Mouse (Mus musculus) heart, embryonic 14.5 days (tissue): ENCODE measurements around the gene Entr1. TPM values are rescaled to one million over a fixed set of nuclear protein-coding genes. Genes with fewer than 3 reads are reported as not detected.

ENCODE experiments used
- ATAC-seq: fragments of 200-750 bp; cut with Nextera tagmentation; 2 replicates; pipeline ENCODE4 v1.8.0; 2017; ENCODE audit warnings: low read depth, moderate TSS enrichment; ENCODE audit not compliant: insufficient number of reproducible peaks, insufficient read depth, low FRiP score
- H3K27ac ChIP-seq, 2 experiments: fragments of 200-500 bp in 1 of 2; fragments of 300-500 bp in 1 of 2; sonication (generic) in 1 of 2; replicated peaks in 1 of 2; 2 replicates each; pipeline ENCODE4 v1.5.1; 2012 to 2014; ENCODE audit warnings: low read depth in 2 of 2, low read length in 2 of 2, control low read depth in 1 of 2, mild to moderate bottlenecking in 1 of 2, mixed read lengths in 1 of 2; ENCODE audit not compliant: control insufficient read depth in 1 of 2, insufficient read depth in 1 of 2
- H3K27me3 ChIP-seq: fragments of 300-500 bp; sonication (generic); 2 replicates; pipeline ENCODE4 v1.6.1; 2014; ENCODE audit warnings: mild to moderate bottlenecking, low read length, control low read depth; ENCODE audit not compliant: control insufficient read depth, insufficient read depth
- H3K36me3 ChIP-seq: fragments of 300-500 bp; sonication (generic); 2 replicates; pipeline ENCODE4 v1.6.1; 2014; ENCODE audit warnings: mild to moderate bottlenecking, control low read depth, low read length, mixed read lengths; ENCODE audit not compliant: control insufficient read depth, insufficient read depth
- H3K4me1 ChIP-seq, 2 experiments: fragments of 200-500 bp in 1 of 2; fragments of 300-500 bp in 1 of 2; sonication (generic) in 1 of 2; 2 replicates each; pipeline ENCODE4 v1.6.1; 2012 to 2014; ENCODE audit warnings: low read length in 2 of 2, control low read depth in 1 of 2, mixed read lengths in 1 of 2; ENCODE audit not compliant: control insufficient read depth in 2 of 2, insufficient read depth in 2 of 2
- H3K4me2 ChIP-seq: fragments of 300-500 bp; sonication (generic); 2 replicates; pipeline ENCODE4 v1.6.1; 2014; ENCODE audit warnings: mild to moderate bottlenecking, low read length
- H3K4me3 ChIP-seq, 2 experiments: fragments of 200-500 bp in 1 of 2; fragments of 300-500 bp in 1 of 2; sonication (generic) in 1 of 2; 2 replicates each; pipeline ENCODE4 v1.5.1; 2012 to 2014; ENCODE audit warnings: low read length in 2 of 2, mild to moderate bottlenecking in 2 of 2, control low read depth in 1 of 2, low read depth in 1 of 2, moderate library complexity in 1 of 2; ENCODE audit not compliant: control insufficient read depth in 1 of 2, insufficient read depth in 1 of 2
- H3K9ac ChIP-seq: fragments of 300-500 bp; sonication (generic); 2 replicates; pipeline ENCODE4 v1.6.1; 2014; ENCODE audit warnings: mild to moderate bottlenecking, low read length
- H3K9me3 ChIP-seq: fragments of 300-500 bp; sonication (generic); 2 replicates; pipeline ENCODE4 v1.6.1; 2016; ENCODE audit warnings: low read length, control low read depth; ENCODE audit not compliant: control insufficient read depth
- WGBS: fragments of 180-500 bp; shearing (Covaris S2); extraction: QIAGEN DNeasy Blood & Tissue Kit; methylation state at CpG from one replicate; pipeline ENCODE4 v1.1.7; 2014; 5-methylcytosine and 5-hydroxymethylcytosine counted together
- polyA plus RNA-seq: library from polyadenylated mRNA; unstranded; fragments of >200 nt; fragmentation: Nextera tagmentation; extraction: Ambion mirVana; gene quantifications from 2 replicates; pipeline ENCODE4 v1.2.1, GENCODE M21; 2014

Entr1 gene
- polyA plus RNA-seq, 1 experiment from 2014 or later = 75.6 TPM

- no peak overlapping the region for H3K4me2 ChIP-seq
- no peaks in the 10 kb centered on the region for H3K36me3 ChIP-seq
- no peak overlapping the region for H3K27ac ChIP-seq
- H3K9ac ChIP-seq = no peak overlapping the region
- H3K27me3 ChIP-seq = no peaks in the 10 kb centered on the region
- ATAC-seq = no peak
- H3K4me1 ChIP-seq = peaks cover 4 to 5% of the 10 kb centered on the region in 2 experiments
- H3K4me3 ChIP-seq = no peak overlapping the region
- H3K9me3 ChIP-seq = no peaks in the 10 kb centered on the region
- 66% methylated on average over 7 of the region's 7 CpGs for WGBS
These were observed 32.4 kb downstream of the Entr1 start for GRCm38 (mm10) chr2:26356678-26357077.

DNA sequence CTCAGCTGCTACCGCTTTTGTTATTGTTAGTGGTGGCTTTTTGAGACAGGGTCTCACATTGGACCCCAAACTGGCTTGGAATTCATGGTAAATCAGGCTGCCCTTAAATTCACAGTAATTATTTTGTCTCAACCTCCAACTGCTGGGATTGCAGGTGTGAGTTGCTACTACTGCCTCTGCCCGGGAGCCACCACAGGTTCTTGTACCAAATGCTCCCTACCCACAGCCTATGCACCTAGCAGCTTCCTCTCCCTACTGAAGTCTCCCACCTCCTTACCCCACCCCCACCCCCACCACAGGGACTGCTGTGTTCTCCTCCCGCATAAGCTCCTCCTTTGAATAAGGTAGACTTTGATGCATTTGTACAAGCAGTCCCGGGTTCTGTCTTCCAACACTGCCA is 32.9 kb downstream of the Entr1 start:
- Histone ChIP-seq H3K36me3 (no peaks in the 10 kb centered on the region), H3K27me3 (no peaks in the 10 kb centered on the region), H3K4me3 (no peak overlapping the region), H3K27ac (no peak overlapping the region), H3K9me3 (no peaks in the 10 kb centered on the region), H3K9ac (no peak overlapping the region), H3K4me2 (no peak overlapping the region), H3K4me1 (peaks cover 5 to 7% of the 10 kb centered on the region in 2 experiments)
- no peak for ATAC-seq
- WGBS = 75% methylated on average over 4 of the region's 4 CpGs

GRCm38 (mm10) chr2:26354401-26354800 is 34.7 kb downstream of the Entr1 start:
- peaks cover 11% of the 10 kb centered on the region for H3K36me3 ChIP-seq
- H3K27ac ChIP-seq = no peak overlapping the region
- ATAC-seq = no peak
- no peak overlapping the region for H3K4me3 ChIP-seq
- H3K9me3 ChIP-seq = no peaks in the 10 kb centered on the region
- WGBS = 82% methylated on average over 4 of the region's 4 CpGs
- H3K4me2 ChIP-seq = no peak overlapping the region
- no peak overlapping the region for H3K9ac ChIP-seq
- peaks cover 14 to 15% of the 10 kb centered on the region in 2 experiments for H3K4me1 ChIP-seq
- no peaks in the 10 kb centered on the region for H3K27me3 ChIP-seq

- 90% methylated on average over 11 of the region's 11 CpGs for WGBS
- Histone ChIP-seq H3K9ac (peak overlapping the region; percentile 96; the same call in 1 of the 2 replicates), H3K27ac (no peak overlapping the region)
These were observed 35.8 kb downstream of the Entr1 start for GRCm38 (mm10) chr2:26353066-26353980.

DNA sequence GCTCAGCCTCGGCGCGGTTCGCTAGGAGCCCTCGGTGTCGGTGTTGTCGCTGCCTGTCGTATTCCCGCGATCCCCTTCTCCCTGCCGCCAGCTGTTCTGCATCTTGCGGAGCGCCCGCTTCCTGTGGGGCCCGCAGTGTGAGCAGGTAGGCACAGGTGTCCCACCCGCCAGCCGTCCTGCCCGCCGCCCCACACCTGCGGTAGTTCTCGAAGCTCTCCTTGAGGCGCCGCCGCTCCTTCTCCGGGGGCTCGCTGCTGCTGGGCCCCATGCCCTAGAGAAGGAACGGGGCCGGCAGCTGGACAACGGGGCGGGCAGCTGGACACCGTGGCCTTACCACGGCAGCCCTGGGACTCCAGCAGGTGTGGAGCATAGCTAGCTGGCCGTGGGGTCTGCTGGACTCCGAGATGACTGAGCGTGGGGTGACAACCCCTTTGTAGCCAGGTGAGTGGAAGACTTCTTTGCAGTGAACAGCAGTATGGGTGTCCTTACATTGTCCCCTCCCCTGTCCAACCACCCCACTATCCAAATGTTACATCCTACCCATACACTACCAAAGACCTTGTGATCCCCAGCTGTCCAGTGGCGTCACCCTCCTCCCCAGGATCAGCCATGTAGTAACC is 36.7 kb downstream of the Entr1 start:
- no peaks in the 10 kb centered on the region for H3K27me3 ChIP-seq
- H3K4me3 ChIP-seq = peak overlapping the region; percentile 89 to 93
- H3K4me2 ChIP-seq = peak overlapping the region; percentile 93
- ATAC-seq = no peak
- peak overlapping the region; percentile 96 for H3K9ac ChIP-seq
- no peak overlapping the region for H3K27ac ChIP-seq
- peaks cover 14 to 15% of the 10 kb centered on the region in 2 experiments for H3K4me1 ChIP-seq
- H3K9me3 ChIP-seq = no peaks in the 10 kb centered on the region
- WGBS = 3% methylated on average over 36 of the region's 36 CpGs
- peaks cover 31% of the 10 kb centered on the region for H3K36me3 ChIP-seq

More at GRCm38 (mm10) chr2:26353066-26353980, 35.8 kb downstream of the Entr1 start:
- no peak for ATAC-seq
- Histone ChIP-seq H3K4me2 (peak overlapping the region; percentile 93), H3K4me3 (peak overlapping the region in 1 of 2 experiments; percentile 89; a peak in 2 of 4 replicates), H3K9me3 (no peaks in the 10 kb centered on the region), H3K27me3 (no peaks in the 10 kb centered on the region), H3K4me1 (peaks cover 14 to 15% of the 10 kb centered on the region in 2 experiments), H3K36me3 (peaks cover 22% of the 10 kb centered on the region)

DNA sequence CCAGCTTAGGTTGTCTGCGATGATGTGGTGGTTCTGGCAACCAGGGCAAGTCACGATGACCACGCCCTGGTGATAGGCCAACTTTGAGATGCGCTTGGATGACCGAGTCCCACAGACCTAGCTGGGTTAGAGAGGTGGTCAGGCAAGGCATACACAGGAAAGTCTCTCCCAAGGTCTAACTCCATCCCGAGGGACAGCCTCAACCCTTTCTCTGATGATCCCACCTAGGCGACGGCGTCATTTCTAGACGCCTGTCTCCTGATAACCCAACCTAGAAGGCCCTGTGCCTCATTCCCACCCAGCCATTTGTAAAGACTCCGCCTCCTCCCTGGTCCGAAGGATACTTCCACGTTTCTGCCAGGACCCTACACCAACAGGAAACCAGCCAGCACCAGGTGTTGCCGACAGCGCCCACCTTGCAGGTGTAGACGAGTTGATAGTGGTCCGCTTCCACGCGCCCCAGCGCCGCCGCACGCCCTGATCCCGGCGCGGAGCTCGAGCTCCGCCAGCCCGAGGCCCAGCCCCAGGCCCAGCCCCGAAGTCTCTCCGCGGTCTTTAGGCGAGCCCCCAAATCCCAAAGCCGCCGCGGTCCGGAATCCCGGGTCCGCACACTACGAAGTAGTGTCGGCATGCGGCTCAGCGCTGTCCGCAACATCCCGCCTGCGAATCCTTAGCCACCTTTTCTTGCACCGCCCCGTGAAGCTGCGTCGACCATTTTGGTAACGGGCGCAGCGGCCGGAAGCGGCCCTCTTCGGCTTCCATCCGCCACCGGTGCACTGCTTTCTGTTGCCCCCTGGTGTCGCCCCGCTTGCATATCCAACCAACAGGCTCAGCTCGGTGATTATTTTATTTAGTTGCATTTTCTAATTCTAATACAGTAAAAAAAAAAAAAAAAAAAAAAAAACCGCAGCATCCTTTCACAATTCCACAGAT is 37.5 kb downstream of the Entr1 start, which contains the start of gene Dnlz:
Gene Dnlz, minus strand, starts transcription at position 753 of the 933 bp plus-strand sequence.
- Histone ChIP-seq H3K4me2 (peak within 1 kb of the TSS; percentile 93), H3K9ac (peak within 1 kb of the TSS; percentile 96), H3K27ac (peak within 1 kb of the TSS; percentile 62 to 80), H3K9me3 (no peaks in the 10 kb centered on the region), H3K27me3 (no peaks in the 10 kb centered on the region), H3K4me1 (peaks cover 14 to 15% of the 10 kb centered on the region in 2 experiments), H3K4me3 (peak within 1 kb of the TSS; percentile 89 to 93), H3K36me3 (peaks cover 39% of the 10 kb centered on the region)
- 3% methylated on average over 62 of the region's 62 CpGs for WGBS
- ATAC-seq = peak; percentile 46; the same call in 1 of the 2 replicates

- Histone ChIP-seq H3K27me3 (no peaks in the 10 kb centered on the region), H3K4me3 (no peak overlapping the region), H3K4me1 (peaks cover 17 to 18% of the 10 kb centered on the region in 2 experiments), H3K9me3 (no peaks in the 10 kb centered on the region), H3K27ac (peak overlapping the region; percentile 49 to 64; a peak in 3 of 4 replicates), H3K9ac (no peak overlapping the region), H3K4me2 (no peak overlapping the region), H3K36me3 (peaks cover 70% of the 10 kb centered on the region)
- no peak for ATAC-seq
- WGBS = 46% methylated on average over 6 of the region's 6 CpGs
These were observed 40.9 kb downstream of the Entr1 start for GRCm38 (mm10) chr2:26348241-26348640.
